Mouse (Mus musculus): ENCODE results near the gene Atp8b5. TPM values are rescaled to one million over a fixed set of nuclear protein-coding genes. Genes with fewer than 3 reads are reported as not detected.

Gene Atp8b5
- polyA plus RNA-seq, 1 experiment from 2014 or later = 0.29 TPM

- WGBS = 96% methylated on average over 2 of the region's 2 CpGs
- ATAC-seq (ENCODE audit: borderline replicate concordance, extremely low read depth, low FRiP score, low TSS enrichment) = no peak
- Histone ChIP-seq H3K4me1 (no peaks in the 10 kb centered on the region), H3K9me3 (no peaks in the 10 kb centered on the region), H3K4me3 (no peak overlapping the region), H3K27ac (no peak overlapping the region), H3K36me3 (no peaks in the 10 kb centered on the region), H3K27me3 (no peaks in the 10 kb centered on the region), H3K4me2 (no peak overlapping the region), H3K9ac (no peak overlapping the region)
These were observed 60.2 kb downstream of the Atp8b5 start for GRCm38 (mm10) chr4:43327118-43327517.

GRCm38 (mm10) chr4:43334771-43335170 is 67.8 kb downstream of the Atp8b5 start:
- Histone ChIP-seq H3K4me2 (no peak overlapping the region), H3K36me3 (no peaks in the 10 kb centered on the region), H3K9ac (no peak overlapping the region), H3K27ac (no peak overlapping the region), H3K4me1 (no peaks in the 10 kb centered on the region), H3K27me3 (no peaks in the 10 kb centered on the region), H3K9me3 (no peaks in the 10 kb centered on the region), H3K4me3 (no peak overlapping the region)
- no peak for ATAC-seq (ENCODE audit: borderline replicate concordance, extremely low read depth, low FRiP score, low TSS enrichment)
- WGBS = 60% methylated on average over 2 of the region's 2 CpGs

GRCm38 (mm10) chr4:43336176-43336575 is 69.2 kb downstream of the Atp8b5 start:
- no peak for ATAC-seq (ENCODE audit: borderline replicate concordance, extremely low read depth, low FRiP score, low TSS enrichment)
- no peaks in the 10 kb centered on the region for H3K4me1 ChIP-seq
- no peaks in the 10 kb centered on the region for H3K9me3 ChIP-seq
- H3K36me3 ChIP-seq = no peaks in the 10 kb centered on the region
- H3K4me2 ChIP-seq = no peak overlapping the region
- no peak overlapping the region for H3K9ac ChIP-seq
- H3K27ac ChIP-seq = no peak overlapping the region
- no peak overlapping the region for H3K4me3 ChIP-seq
- H3K27me3 ChIP-seq = no peaks in the 10 kb centered on the region

- no peak overlapping the region for H3K4me3 ChIP-seq
- no peaks in the 10 kb centered on the region for H3K4me1 ChIP-seq
- H3K27me3 ChIP-seq = no peaks in the 10 kb centered on the region
- no peaks in the 10 kb centered on the region for H3K9me3 ChIP-seq
- no peak overlapping the region for H3K9ac ChIP-seq
- H3K27ac ChIP-seq = no peak overlapping the region
- 63% methylated on average over 4 of the region's 4 CpGs for WGBS
- ATAC-seq (ENCODE audit: borderline replicate concordance, extremely low read depth, low FRiP score, low TSS enrichment) = no peak
- no peaks in the 10 kb centered on the region for H3K36me3 ChIP-seq
- no peak overlapping the region for H3K4me2 ChIP-seq
These were observed 73.3 kb downstream of the Atp8b5 start for GRCm38 (mm10) chr4:43340096-43340804.

- no peaks in the 10 kb centered on the region for H3K4me1 ChIP-seq
- no peak overlapping the region for H3K27ac ChIP-seq
- H3K27me3 ChIP-seq = no peaks in the 10 kb centered on the region
- H3K4me2 ChIP-seq = no peak overlapping the region
- no peak for ATAC-seq (ENCODE audit: borderline replicate concordance, extremely low read depth, low FRiP score, low TSS enrichment)
- no peak overlapping the region for H3K9ac ChIP-seq
- H3K4me3 ChIP-seq = no peak overlapping the region
- 78% methylated on average over 7 of the region's 7 CpGs for WGBS
- H3K36me3 ChIP-seq = no peaks in the 10 kb centered on the region
- no peaks in the 10 kb centered on the region for H3K9me3 ChIP-seq
These were observed 74.4 kb downstream of the Atp8b5 start for GRCm38 (mm10) chr4:43341276-43341891.

DNA sequence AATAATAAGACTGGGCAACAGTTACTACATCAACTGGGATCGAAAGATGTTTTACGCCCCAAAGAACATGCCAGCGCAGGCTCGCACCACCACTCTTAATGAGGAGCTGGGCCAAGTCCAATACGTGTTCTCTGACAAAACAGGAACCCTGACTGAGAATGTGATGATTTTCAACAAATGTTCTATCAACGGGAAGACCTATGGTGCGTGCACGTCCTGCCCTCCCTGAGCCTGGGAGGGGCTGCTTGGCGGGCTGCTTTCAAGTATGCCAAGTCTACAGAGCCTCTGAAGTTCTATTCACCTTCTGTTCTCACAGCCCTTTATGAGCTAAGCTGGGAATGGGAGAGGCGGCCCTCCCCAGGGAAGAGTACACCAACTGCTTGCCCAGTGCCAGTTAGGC is 75.5 kb downstream of the Atp8b5 start:
- no peaks in the 10 kb centered on the region for H3K9me3 ChIP-seq
- H3K4me1 ChIP-seq = no peaks in the 10 kb centered on the region
- H3K36me3 ChIP-seq = no peaks in the 10 kb centered on the region
- H3K9ac ChIP-seq = no peak overlapping the region
- H3K4me2 ChIP-seq = no peak overlapping the region
- no peaks in the 10 kb centered on the region for H3K27me3 ChIP-seq
- H3K4me3 ChIP-seq = no peak overlapping the region
- no peak for ATAC-seq (ENCODE audit: borderline replicate concordance, extremely low read depth, low FRiP score, low TSS enrichment)
- H3K27ac ChIP-seq = no peak overlapping the region
- 87% methylated on average over 10 of the region's 10 CpGs for WGBS

GRCm38 (mm10) chr4:43344932-43345331 is 78.0 kb downstream of the Atp8b5 start:
- H3K27ac ChIP-seq = no peak overlapping the region
- no peak overlapping the region for H3K4me3 ChIP-seq
- H3K36me3 ChIP-seq = no peaks in the 10 kb centered on the region
- no peaks in the 10 kb centered on the region for H3K27me3 ChIP-seq
- no peak overlapping the region for H3K4me2 ChIP-seq
- no peaks in the 10 kb centered on the region for H3K4me1 ChIP-seq
- 88% methylated on average over 2 of the region's 2 CpGs for WGBS
- no peak overlapping the region for H3K9ac ChIP-seq
- ATAC-seq (ENCODE audit: borderline replicate concordance, extremely low read depth, low FRiP score, low TSS enrichment) = no peak
- no peaks in the 10 kb centered on the region for H3K9me3 ChIP-seq

DNA sequence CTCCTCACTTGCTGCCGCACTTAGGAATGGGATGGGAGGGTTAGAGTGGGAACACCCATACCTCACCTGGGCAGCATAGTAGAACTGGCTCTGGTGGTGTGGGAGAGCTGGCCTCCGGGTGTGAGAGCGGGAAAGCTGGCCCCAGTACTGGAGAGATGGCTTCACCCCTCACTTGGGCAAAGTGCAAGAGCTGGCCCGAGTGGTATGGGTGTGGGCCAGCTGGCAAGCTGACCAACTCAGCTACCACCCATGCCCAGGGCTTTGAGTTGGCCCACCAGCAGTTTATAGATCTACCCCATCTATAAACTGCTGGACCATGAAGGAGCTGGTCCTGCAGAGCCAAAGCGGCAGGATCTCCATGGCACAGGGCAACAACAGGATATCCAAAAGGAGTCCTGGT is 82.2 kb downstream of the Atp8b5 start:
- Histone ChIP-seq H3K9ac (no peak overlapping the region), H3K27me3 (no peaks in the 10 kb centered on the region), H3K27ac (no peak overlapping the region), H3K4me3 (no peak overlapping the region), H3K4me2 (no peak overlapping the region), H3K4me1 (no peaks in the 10 kb centered on the region), H3K36me3 (no peaks in the 10 kb centered on the region), H3K9me3 (no peaks in the 10 kb centered on the region)
- ATAC-seq (ENCODE audit: borderline replicate concordance, extremely low read depth, low FRiP score, low TSS enrichment) = no peak
- WGBS = 82% methylated on average over 5 of the region's 5 CpGs

GRCm38 (mm10) chr4:43350038-43350560 is 83.1 kb downstream of the Atp8b5 start:
- no peak for ATAC-seq (ENCODE audit: borderline replicate concordance, extremely low read depth, low FRiP score, low TSS enrichment)
- Histone ChIP-seq H3K27me3 (no peaks in the 10 kb centered on the region), H3K27ac (no peak overlapping the region), H3K9ac (no peak overlapping the region), H3K9me3 (no peaks in the 10 kb centered on the region), H3K36me3 (no peaks in the 10 kb centered on the region), H3K4me1 (no peaks in the 10 kb centered on the region), H3K4me2 (no peak overlapping the region), H3K4me3 (no peak overlapping the region)
- 55% methylated on average over 6 of the region's 6 CpGs for WGBS

DNA sequence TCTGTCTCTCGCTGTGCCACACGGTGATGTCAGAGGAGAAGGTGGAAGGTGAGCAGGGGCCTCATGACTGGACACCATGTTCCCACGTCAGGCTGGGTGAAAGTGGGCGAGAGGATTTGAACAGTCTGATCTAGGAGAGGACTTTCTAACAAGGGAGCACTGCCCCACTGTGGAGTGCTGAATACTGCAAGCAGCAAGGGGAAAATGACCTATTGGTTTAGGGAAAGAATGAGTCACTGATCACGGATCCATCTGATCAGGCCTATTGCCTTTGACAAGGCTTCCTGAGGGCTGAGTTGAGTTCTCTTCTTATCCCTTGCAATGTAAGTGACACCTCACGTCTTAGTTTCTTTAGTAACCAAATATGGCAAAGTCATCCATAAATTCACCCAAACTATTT is 86.7 kb downstream of the Atp8b5 start:
- no peak overlapping the region for H3K4me3 ChIP-seq
- H3K27me3 ChIP-seq = no peaks in the 10 kb centered on the region
- no peak overlapping the region for H3K27ac ChIP-seq
- 86% methylated on average over 6 of the region's 6 CpGs for WGBS
- H3K4me2 ChIP-seq = no peak overlapping the region
- H3K36me3 ChIP-seq = no peaks in the 10 kb centered on the region
- no peaks in the 10 kb centered on the region for H3K4me1 ChIP-seq
- no peak overlapping the region for H3K9ac ChIP-seq
- H3K9me3 ChIP-seq = no peaks in the 10 kb centered on the region
- ATAC-seq (ENCODE audit: borderline replicate concordance, extremely low read depth, low FRiP score, low TSS enrichment) = no peak

- WGBS = 82% methylated on average over 11 of the region's 11 CpGs
- H3K27ac ChIP-seq = no peak overlapping the region
- no peaks in the 10 kb centered on the region for H3K9me3 ChIP-seq
- no peak overlapping the region for H3K9ac ChIP-seq
- H3K4me2 ChIP-seq = no peak overlapping the region
- H3K27me3 ChIP-seq = no peaks in the 10 kb centered on the region
- no peak for ATAC-seq (ENCODE audit: borderline replicate concordance, extremely low read depth, low FRiP score, low TSS enrichment)
- no peaks in the 10 kb centered on the region for H3K36me3 ChIP-seq
- H3K4me1 ChIP-seq = no peaks in the 10 kb centered on the region
- H3K4me3 ChIP-seq = no peak overlapping the region
These were observed 98.1 kb downstream of the Atp8b5 start for GRCm38 (mm10) chr4:43364914-43365560.

DNA sequence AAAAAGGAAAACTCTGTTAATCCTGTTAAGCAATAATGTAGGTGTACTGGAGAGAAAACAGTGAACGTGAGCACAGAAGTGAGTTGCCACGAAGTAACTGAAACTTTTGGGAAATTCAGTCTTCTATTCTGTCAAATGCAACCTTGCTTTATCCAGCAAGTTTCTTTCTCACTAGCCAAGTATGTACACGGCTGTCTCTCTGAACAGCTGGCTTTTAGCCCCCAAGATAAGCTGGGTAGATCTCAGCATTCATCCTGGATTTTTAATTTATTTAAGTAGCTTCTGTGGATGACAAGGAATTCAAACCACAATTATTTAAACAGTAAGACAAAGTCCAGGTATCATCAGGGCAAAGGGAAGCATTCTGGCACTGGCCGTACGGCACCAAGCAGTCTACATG is 100.3 kb downstream of the Atp8b5 start:
- no peak overlapping the region for H3K4me2 ChIP-seq
- no peak overlapping the region for H3K9ac ChIP-seq
- no peak overlapping the region for H3K4me3 ChIP-seq
- no peaks in the 10 kb centered on the region for H3K9me3 ChIP-seq
- ATAC-seq (ENCODE audit: borderline replicate concordance, extremely low read depth, low FRiP score, low TSS enrichment) = no peak
- no peak overlapping the region for H3K27ac ChIP-seq
- H3K36me3 ChIP-seq = no peaks in the 10 kb centered on the region
- H3K4me1 ChIP-seq = no peaks in the 10 kb centered on the region
- WGBS = 79% methylated on average over 5 of the region's 5 CpGs
- H3K27me3 ChIP-seq = no peaks in the 10 kb centered on the region
